8 mouse cellular contexts compared by ENCODE assay signal in genomic region chr11:68408127-68408526, GRCm38 (mm10). TPM values are rescaled to one million over a fixed set of nuclear protein-coding genes. Genes with fewer than 3 reads are reported as not detected.
A peak's percentile ranks its signal among the peaks of the same experiment; 100 is the strongest.
DNase-seq lines count a peak whose midpoint lies in the region; ATAC-seq and TF ChIP-seq lines count a peak whose summit lies in the region.

No protein-coding gene starts in this region.

- peak; percentile 77 to 87 for DNase-seq in heart, adult 18-20 months
- DNase-seq in adipocyte (ENCODE audit: low spot score), result peak; percentile 90
- peak; percentile 63 to 83 for DNase-seq in layer of hippocampus, adult 2 months (ENCODE audit: low spot score in 2 of 2)
- peak; percentile 44 to 82 for DNase-seq in lung, postnatal 4 days

- no peak overlapping the region for H3K9ac ChIP-seq in heart, embryonic 11.5 days (ENCODE audit: low read depth, low read length)

- TF ChIP-seq POLR2A in cortical plate, adult 2 months (IDR thresholded peaks at IDR 0.05; ENCODE audit: extremely low read depth, insufficient read depth, low read length), result no peak
- TF ChIP-seq POLR2A in small intestine, adult 2 months (IDR thresholded peaks at IDR 0.05; ENCODE audit: low read depth, low read length), result no peak

- no peaks in the 10 kb centered on the region for H3K36me3 ChIP-seq in heart, embryonic 11.5 days (ENCODE audit: control insufficient read depth, insufficient read depth, low read length)
- H3K36me3 ChIP-seq in small intestine, adult 2 months (ENCODE audit: control insufficient read depth, insufficient read depth, low read length), result no peaks in the 10 kb centered on the region

- peak; percentile 89 for TF ChIP-seq CTCF in cortical plate, adult 2 months (IDR thresholded peaks at IDR 0.05; ENCODE audit: extremely low read depth, insufficient read depth, low read length)
- TF ChIP-seq CTCF in layer of hippocampus, adult 2 months (conservative IDR thresholded peaks at IDR 0.05), result peak; percentile 95
- peak; percentile 66; the same call in 1 of the 2 replicates for TF ChIP-seq CTCF in small intestine, adult 2 months (IDR thresholded peaks at IDR 0.05; ENCODE audit: extremely low read depth, insufficient read length, insufficient replicate concordance, low read depth, low read length)

- H3K4me2 ChIP-seq in heart, embryonic 11.5 days, result no peak overlapping the region

- peaks cover 8% of the 10 kb centered on the region; the same call in 1 of the 2 replicates for H3K27me3 ChIP-seq in heart, embryonic 11.5 days (ENCODE audit: control insufficient read depth, insufficient read depth, low read length)
- no peaks in the 10 kb centered on the region for H3K27me3 ChIP-seq in small intestine, adult 2 months (ENCODE audit: control insufficient read depth, insufficient read depth, low read length)

- no peak overlapping the region for H3K4me3 ChIP-seq in heart, embryonic 11.5 days (ENCODE audit: low read depth, low read length)
- H3K4me3 ChIP-seq in cortical plate, adult 2 months (ENCODE audit: insufficient read depth, low read length), result no peak overlapping the region
- H3K4me3 ChIP-seq in layer of hippocampus, adult 2 months, result no peak overlapping the region
- H3K4me3 ChIP-seq in small intestine, adult 2 months (ENCODE audit: low read depth, low read length), result no peak overlapping the region

- no peak for ATAC-seq in heart, embryonic 11.5 days (replicated peaks; ENCODE audit: insufficient number of reproducible peaks, low FRiP score, low TSS enrichment)
- ATAC-seq in granulocyte monocyte progenitor cell, adult 5-6 weeks (replicated peaks; ENCODE audit: poor library complexity, severe bottlenecking), result peak; percentile 75

- 53% methylated on average over 2 of the region's 2 CpGs for WGBS in heart, embryonic 11.5 days (ENCODE audit: insufficient replicate concordance)
- 52% methylated on average over 2 of the region's 2 CpGs for WGBS in small intestine, adult 2 months

- H3K27ac ChIP-seq in heart, embryonic 11.5 days (ENCODE audit: low read depth, low read length), result no peak overlapping the region
- H3K27ac ChIP-seq in cortical plate, adult 2 months (ENCODE audit: insufficient read depth, low read length), result no peak overlapping the region
- no peak overlapping the region for H3K27ac ChIP-seq in layer of hippocampus, adult 2 months
- no peak overlapping the region for H3K27ac ChIP-seq in small intestine, adult 2 months (ENCODE audit: insufficient read depth, low read depth, low read length)

- no peaks in the 10 kb centered on the region for H3K9me3 ChIP-seq in heart, embryonic 11.5 days (replicated peaks; ENCODE audit: control insufficient read depth, low read length)

- no peaks in the 10 kb centered on the region for H3K4me1 ChIP-seq in heart, embryonic 11.5 days (ENCODE audit: control insufficient read depth, insufficient read depth, low read length)
- H3K4me1 ChIP-seq in cortical plate, adult 2 months (ENCODE audit: control insufficient read depth, insufficient read depth, low read length), result no peaks in the 10 kb centered on the region
- H3K4me1 ChIP-seq in small intestine, adult 2 months (ENCODE audit: control insufficient read depth, insufficient read depth, insufficient read length, low read length), result no peaks in the 10 kb centered on the region

RNA-seq across cellular contexts. Expression of gene Ntn1, which starts 7.5 kb away (rescaled TPM):
- 10 to 100 TPM; 72.7 to 76.0 TPM for total RNA-seq in heart, adult 18-20 months (2021)
- polyA plus RNA-seq in heart, embryonic 11.5 days (2014; fragmentation: Nextera tagmentation; extraction: Ambion mirVana), result 6.1 and 6.8 TPM in 2 replicates
- polyA plus RNA-seq in cortical plate, adult 2 months (2012; rRNA removed), result 4.2 and 5.0 TPM in 2 replicates
- not detected in 2 replicates for total RNA-seq in granulocyte monocyte progenitor cell, adult 5-6 weeks (2014; fragmentation: Nextera tagmentation)
- not detected in 2 replicates for total RNA-seq in granulocyte monocyte progenitor cell, adult 5-6 weeks (2017)
- 1 to 10 TPM; 5.9 to 7.2 TPM for total RNA-seq in layer of hippocampus, adult 2 months (2021)
- 22.7 and 23.7 TPM in 2 replicates for polyA plus RNA-seq in small intestine, adult 2 months (2012; rRNA removed)

RNA-seq across cellular contexts. Expression of gene Pik3r5, which starts 23.8 kb away (rescaled TPM):
- total RNA-seq in heart, adult 18-20 months (2021), result 1 to 10 TPM; 1.1 to 1.9 TPM
- polyA plus RNA-seq in heart, embryonic 11.5 days (2014; fragmentation: Nextera tagmentation; extraction: Ambion mirVana), result 0.19 and 0.25 TPM in 2 replicates
- polyA plus RNA-seq in cortical plate, adult 2 months (2012; rRNA removed), result 2.2 and 2.6 TPM in 2 replicates
- 16.5 TPM in 2 replicates for total RNA-seq in granulocyte monocyte progenitor cell, adult 5-6 weeks (2014; fragmentation: Nextera tagmentation)
- total RNA-seq in granulocyte monocyte progenitor cell, adult 5-6 weeks (2017), result 4.4 and 9.0 TPM in 2 replicates
- total RNA-seq in layer of hippocampus, adult 2 months (2021), result 1 to 10 TPM; 1.4 to 1.9 TPM
- 4.3 and 8.9 TPM in 2 replicates for polyA plus RNA-seq in small intestine, adult 2 months (2012; rRNA removed)

Comparison
In these comparisons a context has a peak if more than half of its experiments do, and no peak if none do; other contexts are left out.
1. RNA of gene Ntn1, which starts 7.5 kb away (total RNA-seq): 72.7 to 76.0 TPM in heart, adult 18-20 months; 5.9 to 7.2 TPM in layer of hippocampus, adult 2 months and not detected in granulocyte monocyte progenitor cell, adult 5-6 weeks; every median in the first group is over 4 times any median in the second.
2. Peak in every context shown above with its lines, with median percentiles within 50 percentile points of each other: DNase-seq and CTCF ChIP-seq.